Mouse (Mus musculus) midbrain, embryonic 15.5 days (tissue): ENCODE results near the gene Srp54a. TPM values are rescaled to one million over a fixed set of nuclear protein-coding genes. Genes with fewer than 3 reads are reported as not detected.
"Not testable (repeated sequence)": the region's sequence is repeated elsewhere in the genome, so short reads cannot be mapped to it uniquely, and the experiment has no call there.

Experiments used
- ATAC-seq: fragments of 200-750 bp; cut with Nextera tagmentation; replicated peaks from 2 replicates; pipeline ENCODE4 v1.8.0; 2017; ENCODE audit warnings: moderate TSS enrichment
- H3K27ac ChIP-seq: fragments of 300-500 bp; sonication (generic); 2 replicates; pipeline ENCODE4 v1.5.1; 2015; ENCODE audit warnings: mild to moderate bottlenecking, inconsistent platforms
- H3K27me3 ChIP-seq: fragments of 300-500 bp; sonication (generic); replicated peaks from 2 replicates; pipeline ENCODE4 v1.6.1; 2015; ENCODE audit warnings: inconsistent platforms
- H3K36me3 ChIP-seq: fragments of 300-500 bp; sonication (generic); replicated peaks from 2 replicates; pipeline ENCODE4 v1.6.1; 2015; ENCODE audit warnings: inconsistent platforms
- H3K4me1 ChIP-seq: fragments of 300-500 bp; sonication (generic); 2 replicates; pipeline ENCODE4 v1.6.1; 2015; ENCODE audit warnings: inconsistent platforms
- H3K4me2 ChIP-seq: fragments of 300-500 bp; sonication (generic); 2 replicates; pipeline ENCODE4 v1.6.1; 2015; ENCODE audit warnings: inconsistent platforms, mild to moderate bottlenecking, moderate library complexity
- H3K4me3 ChIP-seq: fragments of 300-500 bp; sonication (generic); 2 replicates; pipeline ENCODE4 v1.5.1; 2015; ENCODE audit warnings: mild to moderate bottlenecking, inconsistent platforms
- H3K9ac ChIP-seq: fragments of 300-500 bp; sonication (generic); 2 replicates; pipeline ENCODE4 v1.6.1; 2015; ENCODE audit warnings: mild to moderate bottlenecking, inconsistent platforms
- H3K9me3 ChIP-seq: fragments of 300-500 bp; sonication (generic); 2 replicates; pipeline ENCODE4 v1.6.1; 2016; ENCODE audit warnings: inconsistent platforms
- WGBS: fragments of 180-500 bp; shearing (Covaris S2); methylation state at CpG from one replicate; pipeline ENCODE4 v1.1.7; 2015; ENCODE audit warnings: mixed read lengths; 5-methylcytosine and 5-hydroxymethylcytosine counted together
- polyA plus RNA-seq: library from polyadenylated mRNA; unstranded; fragments of >200 nt; fragmentation: Nextera tagmentation; extraction: Ambion mirVana; gene quantifications from 2 replicates; pipeline ENCODE4 v1.2.1, GENCODE M21; 2015

The Srp54a gene
- polyA plus RNA-seq = 173 and 176 TPM in 2 replicates

GRCm38 (mm10) chr12:55079726-55080600, at the start of gene Srp54a, which contains the start of gene 2700097O09Rik:
Srp54a (plus strand) TSS chr12:55080262.
2700097O09Rik (minus strand) TSS chr12:55080110.
- peak within 1 kb of the TSS; percentile 69 for H3K9ac ChIP-seq
- peak within 1 kb of the TSS; percentile 69 for H3K4me2 ChIP-seq
- not testable (repeated sequence) for H3K9me3 ChIP-seq, H3K27me3 ChIP-seq, H3K36me3 ChIP-seq, H3K4me1 ChIP-seq
- under 1% methylated on average over 60 of the region's 60 CpGs for WGBS
- ATAC-seq = peak; percentile 99
- H3K4me3 ChIP-seq = peak within 1 kb of the TSS; percentile 65
- peak within 1 kb of the TSS; percentile 87 for H3K27ac ChIP-seq

GRCm38 (mm10) chr12:55041011-55041410, 39.1 kb upstream of the Srp54a start:
- no peaks in the 10 kb centered on the region for H3K36me3 ChIP-seq
- H3K4me2 ChIP-seq = no peak overlapping the region
- H3K4me1 ChIP-seq = no peaks in the 10 kb centered on the region
- no peak overlapping the region for H3K9ac ChIP-seq
- H3K4me3 ChIP-seq = no peak overlapping the region
- no peaks in the 10 kb centered on the region for H3K27me3 ChIP-seq
- no peaks in the 10 kb centered on the region for H3K9me3 ChIP-seq
- WGBS = 83% methylated on average over 15 of the region's 15 CpGs
- ATAC-seq = no peak
- H3K27ac ChIP-seq = no peak overlapping the region

DNA sequence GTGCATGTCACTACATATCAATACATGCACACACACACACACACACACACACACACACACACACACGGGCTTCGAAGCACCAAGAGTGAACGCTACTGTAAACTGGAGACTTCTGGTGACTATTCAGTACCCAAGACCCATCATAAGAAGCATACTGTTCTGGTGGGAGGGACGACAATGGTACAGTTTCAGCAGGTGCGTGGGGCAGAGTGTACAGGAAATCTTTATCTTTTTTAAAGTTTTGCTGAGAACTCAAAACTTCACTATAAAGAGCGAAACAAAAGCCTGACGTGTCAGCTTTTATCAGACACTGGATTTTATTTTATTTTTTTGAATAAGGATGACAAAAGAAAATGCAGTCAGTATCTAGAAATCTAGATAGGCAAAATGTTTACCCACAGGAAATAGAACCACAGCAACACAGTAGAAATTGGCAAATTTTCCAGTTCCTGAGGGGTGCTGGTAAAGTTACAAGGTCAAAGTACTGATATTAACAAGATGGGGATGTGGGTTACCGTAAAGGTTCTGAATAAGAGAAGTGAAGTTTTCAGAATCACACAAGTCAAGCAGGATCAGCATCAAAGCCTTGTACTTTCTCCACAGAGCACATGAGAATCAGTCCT, 30.2 kb upstream of the Srp54a start:
- H3K27ac ChIP-seq = no peak overlapping the region
- H3K9ac ChIP-seq = no peak overlapping the region
- WGBS = 93% methylated on average over 8 of the region's 8 CpGs
- no peak for ATAC-seq
- no peak overlapping the region for H3K4me2 ChIP-seq
- H3K4me3 ChIP-seq = no peak overlapping the region
- H3K9me3 ChIP-seq = no peaks in the 10 kb centered on the region
- 0 out of 2 replicates have a peak, but pooled peaks cover 3% of the 10 kb centered on the region for H3K36me3 ChIP-seq
- no peaks in the 10 kb centered on the region for H3K27me3 ChIP-seq
- no peaks in the 10 kb centered on the region for H3K4me1 ChIP-seq

DNA sequence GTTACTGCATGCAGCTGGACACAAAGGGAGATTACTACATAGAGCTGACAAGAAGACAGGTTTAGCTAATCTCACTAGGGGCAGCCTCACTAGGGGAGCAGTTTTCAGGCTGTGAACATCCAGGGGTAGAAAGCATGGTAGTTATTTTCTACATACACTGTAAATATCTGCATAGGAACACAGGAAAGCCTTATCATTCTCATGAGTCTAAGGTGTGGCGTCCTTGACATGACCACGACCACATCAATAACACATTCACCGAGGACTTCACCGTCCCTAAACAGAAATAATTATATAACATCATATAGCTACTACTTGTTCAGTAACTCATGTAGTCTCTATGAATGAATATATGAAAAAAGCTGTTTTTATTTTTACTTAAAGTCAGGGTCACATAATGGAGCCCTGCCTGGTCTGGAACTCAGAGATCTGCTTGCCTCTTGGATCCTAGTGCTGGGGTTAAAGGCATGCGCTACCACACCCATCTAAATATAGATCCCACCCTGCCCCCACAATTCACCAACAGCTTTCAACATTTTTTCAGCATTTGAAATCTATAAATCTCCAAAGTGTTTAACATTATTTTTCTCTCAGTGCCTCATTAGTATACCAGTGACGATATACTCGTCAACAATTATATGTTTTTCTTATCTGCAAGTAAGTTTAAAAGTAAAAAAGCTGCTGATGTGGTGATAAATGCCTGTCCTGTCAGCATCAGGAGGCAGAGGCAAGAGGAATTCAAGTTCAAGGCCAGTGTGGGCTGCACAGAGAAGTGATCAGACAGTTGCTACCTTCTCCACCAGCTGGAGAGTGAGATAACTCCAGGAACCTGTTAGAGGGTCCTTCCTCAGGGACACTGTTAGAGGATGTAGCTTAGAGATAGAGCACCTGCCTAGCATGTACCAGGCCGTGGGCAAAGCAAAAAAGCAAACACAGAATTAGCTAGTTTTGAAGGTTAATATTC, 28.6 kb upstream of the Srp54a start:
- no peak overlapping the region for H3K9ac ChIP-seq
- H3K27me3 ChIP-seq = no peaks in the 10 kb centered on the region
- 96% methylated on average over 8 of the region's 8 CpGs for WGBS
- no peaks in the 10 kb centered on the region for H3K4me1 ChIP-seq
- H3K9me3 ChIP-seq = no peaks in the 10 kb centered on the region
- ATAC-seq = no peak
- H3K27ac ChIP-seq = no peak overlapping the region
- no peak overlapping the region for H3K4me2 ChIP-seq
- H3K36me3 ChIP-seq = 0 out of 2 replicates have a peak, but pooled peaks cover 3% of the 10 kb centered on the region
- no peak overlapping the region for H3K4me3 ChIP-seq

DNA sequence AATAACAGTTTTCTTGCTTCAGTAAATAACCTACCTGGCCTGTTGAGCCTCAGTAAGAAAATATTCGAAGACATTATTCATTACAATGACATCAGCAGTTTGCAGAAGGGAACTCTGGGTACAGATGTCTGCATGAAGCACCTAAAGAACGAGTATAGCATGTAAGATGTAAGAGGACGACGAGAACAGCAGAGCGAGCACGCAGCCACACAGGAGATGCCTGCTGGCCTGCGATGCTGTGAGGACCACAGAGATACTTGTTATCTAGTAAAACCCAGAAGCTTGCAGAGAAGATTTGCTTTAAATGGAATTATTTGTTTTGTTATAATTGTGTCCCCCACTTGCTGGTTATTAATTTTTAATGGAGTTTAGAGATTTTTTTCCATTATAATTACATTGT, 26.8 kb upstream of the Srp54a start:
- Histone ChIP-seq H3K27me3 (no peaks in the 10 kb centered on the region), H3K36me3 (no peaks in the 10 kb centered on the region), H3K9ac (no peak overlapping the region), H3K4me3 (no peak overlapping the region), H3K27ac (no peak overlapping the region), H3K4me2 (no peak overlapping the region), H3K4me1 (no peaks in the 10 kb centered on the region), H3K9me3 (no peaks in the 10 kb centered on the region)
- 91% methylated on average over 7 of the region's 7 CpGs for WGBS
- no peak for ATAC-seq

GRCm38 (mm10) chr12:55054551-55055241, 25.4 kb upstream of the Srp54a start:
- Histone ChIP-seq H3K27ac (no peak overlapping the region), H3K9ac (no peak overlapping the region), H3K4me2 (no peak overlapping the region), H3K9me3 (no peaks in the 10 kb centered on the region), H3K36me3 (no peaks in the 10 kb centered on the region), H3K4me3 (no peak overlapping the region), H3K4me1 (no peaks in the 10 kb centered on the region), H3K27me3 (no peaks in the 10 kb centered on the region)
- ATAC-seq = no peak
- WGBS = 94% methylated on average over 2 of the region's 2 CpGs

GRCm38 (mm10) chr12:55056703-55057102, 23.4 kb upstream of the Srp54a start:
- no peak for ATAC-seq
- Histone ChIP-seq H3K27ac (no peak overlapping the region), H3K27me3 (no peaks in the 10 kb centered on the region), H3K9ac (no peak overlapping the region), H3K36me3 (no peaks in the 10 kb centered on the region), H3K4me2 (no peak overlapping the region), H3K4me1 (no peaks in the 10 kb centered on the region), H3K4me3 (no peak overlapping the region), H3K9me3 (no peaks in the 10 kb centered on the region)
- 90% methylated on average over 2 of the region's 2 CpGs for WGBS

GRCm38 (mm10) chr12:55058865-55059615, 21.0 kb upstream of the Srp54a start:
- ATAC-seq = no peak

DNA sequence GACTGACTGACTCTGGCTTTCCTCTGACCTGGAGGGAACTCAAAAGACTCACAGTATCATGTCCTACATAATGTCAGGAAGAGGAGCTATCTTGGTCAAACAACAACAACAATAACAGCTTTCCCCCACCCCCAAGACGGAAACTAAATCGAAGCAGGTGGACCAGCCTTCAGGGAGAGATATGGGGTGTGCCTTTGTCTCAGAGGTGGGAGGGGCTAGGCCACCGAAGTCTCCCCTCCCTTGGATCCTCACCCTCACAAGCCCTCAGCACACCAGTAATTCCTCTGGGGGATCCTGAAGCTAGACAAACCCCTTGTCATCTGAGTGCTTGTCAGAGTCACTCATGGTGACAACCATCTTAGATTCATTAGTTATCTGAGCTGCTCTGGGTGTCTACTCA, 20.2 kb upstream of the Srp54a start:
- ATAC-seq = no peak
- H3K9ac ChIP-seq = no peak overlapping the region

More at GRCm38 (mm10) chr12:55058865-55059615, 21.0 kb upstream of the Srp54a start:
- Histone ChIP-seq H3K27ac (no peak overlapping the region), H3K36me3 (no peaks in the 10 kb centered on the region), H3K4me3 (no peak overlapping the region), H3K9ac (no peak overlapping the region), H3K4me2 (no peak overlapping the region), H3K4me1 (no peaks in the 10 kb centered on the region), H3K9me3 (no peaks in the 10 kb centered on the region), H3K27me3 (no peaks in the 10 kb centered on the region)
- 85% methylated on average over 6 of the region's 6 CpGs for WGBS

DNA sequence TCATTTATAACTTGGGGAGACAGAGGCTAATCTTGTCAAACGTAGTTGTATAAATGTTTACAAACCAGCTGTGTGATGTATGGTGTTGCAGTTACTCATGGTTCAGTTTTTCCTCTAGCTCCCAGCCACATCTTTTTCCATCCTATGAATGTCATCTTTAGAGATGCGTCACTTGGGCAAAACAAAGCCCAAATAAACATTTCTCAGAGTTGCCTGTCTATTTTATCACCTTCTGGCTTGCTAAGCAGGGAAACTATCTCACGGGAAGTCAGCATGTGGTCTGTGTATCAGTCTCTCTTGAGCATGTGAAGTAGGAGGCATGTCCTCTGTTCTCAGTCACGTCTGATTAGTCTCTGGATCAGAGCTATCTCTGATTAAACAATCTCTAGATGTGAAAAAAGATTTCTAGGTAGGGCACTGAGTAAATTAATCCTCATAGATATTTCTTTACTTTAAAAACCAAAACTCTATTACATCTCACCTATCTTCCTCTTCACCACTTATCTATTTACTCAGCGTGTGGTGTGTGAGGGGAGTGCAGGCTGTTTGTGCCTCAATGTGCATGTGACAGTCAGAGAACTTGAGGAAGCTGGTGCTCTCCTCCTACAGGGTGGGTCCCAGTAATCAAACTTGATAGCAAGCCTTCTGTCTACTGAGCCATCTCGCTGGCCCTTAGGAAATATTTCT, 19.7 kb upstream of the Srp54a start:
- Histone ChIP-seq H3K4me1 (no peaks in the 10 kb centered on the region), H3K36me3 (no peaks in the 10 kb centered on the region), H3K4me3 (no peak overlapping the region), H3K9me3 (no peaks in the 10 kb centered on the region), H3K27me3 (no peaks in the 10 kb centered on the region), H3K27ac (no peak overlapping the region), H3K4me2 (no peak overlapping the region), H3K9ac (no peak overlapping the region)
- no peak for ATAC-seq
- WGBS = 89% methylated on average over 6 of the region's 6 CpGs

More for the DNA sequence above, 20.2 kb upstream of the Srp54a start:
- Histone ChIP-seq H3K27me3 (no peaks in the 10 kb centered on the region), H3K9me3 (no peaks in the 10 kb centered on the region), H3K4me2 (no peak overlapping the region), H3K36me3 (no peaks in the 10 kb centered on the region), H3K27ac (no peak overlapping the region), H3K4me1 (no peaks in the 10 kb centered on the region), H3K4me3 (no peak overlapping the region)
- WGBS = 85% methylated on average over 3 of the region's 3 CpGs
